Mouse (Mus musculus): ENCODE measurements at regions not wholly inside any gene's neighbourhood (a gene's known extent, or its start where the extent isn't known, plus 50 kb on each side); places are given as distances from the start of the nearest gene placed in this dataset.

DNA sequence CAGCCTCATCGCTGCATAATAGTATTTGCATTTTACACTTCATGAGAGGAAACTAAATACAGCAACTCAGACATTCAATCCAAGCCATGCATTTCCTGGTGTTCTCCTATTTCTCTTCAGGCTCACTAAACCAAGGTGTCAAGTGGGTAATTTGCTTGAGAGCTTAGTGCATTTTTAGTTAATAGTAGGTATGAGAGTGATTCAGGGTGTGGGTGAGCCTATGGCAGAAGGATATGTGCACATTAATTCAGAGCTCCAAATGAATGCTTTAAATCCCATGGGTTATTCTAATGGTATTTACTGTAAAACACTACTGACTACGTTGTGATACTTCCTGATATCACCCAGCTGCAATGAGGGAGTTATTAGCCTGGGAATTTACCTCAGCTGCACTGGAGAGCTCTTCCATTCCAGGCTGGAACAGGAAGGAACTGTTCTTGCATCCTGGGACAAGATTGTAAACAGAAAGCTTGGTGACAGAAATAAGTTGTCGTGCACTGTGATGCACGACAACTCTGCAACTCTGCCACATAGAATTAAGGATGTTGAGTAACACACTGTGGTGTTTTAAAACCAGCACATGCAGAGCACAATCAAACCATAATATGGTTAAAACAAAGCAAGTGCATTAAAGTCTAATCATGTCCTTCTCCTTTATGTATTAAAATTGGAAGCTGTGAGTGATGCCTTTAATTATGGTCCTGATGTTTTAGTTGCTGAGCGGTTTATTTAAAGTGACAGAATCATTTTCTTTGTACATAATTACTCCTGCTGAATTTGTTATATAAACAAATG is 170.4 kb upstream of the Setmar start:
- DNase-seq (ENCODE audit: low spot score in 2 of 2) = no peak
- intact Hi-C loops (cut with DNase I) = no loop called here

DNA sequence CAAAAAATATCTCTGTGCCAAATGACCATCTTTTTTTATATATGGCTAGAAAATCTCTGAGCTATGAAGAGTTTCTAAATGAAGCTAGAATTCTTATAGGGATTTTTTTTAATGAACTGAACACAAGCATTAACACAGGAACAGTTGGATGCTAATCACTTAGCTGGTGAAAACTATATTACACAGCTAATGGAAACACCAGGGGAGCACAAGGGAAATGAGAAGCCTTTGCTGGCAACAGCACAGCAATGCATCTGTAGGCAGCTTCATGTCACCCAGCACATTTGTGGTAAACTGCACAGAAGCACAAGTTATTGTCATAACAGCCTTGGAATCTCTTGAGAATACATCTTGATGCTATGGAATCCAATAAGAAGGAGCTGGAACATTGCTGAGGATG is 154.3 kb upstream of the Setmar start:
- intact Hi-C loops (cut with DNase I) = no loop called here
- no peak for DNase-seq (ENCODE audit: low spot score in 2 of 2)

DNA sequence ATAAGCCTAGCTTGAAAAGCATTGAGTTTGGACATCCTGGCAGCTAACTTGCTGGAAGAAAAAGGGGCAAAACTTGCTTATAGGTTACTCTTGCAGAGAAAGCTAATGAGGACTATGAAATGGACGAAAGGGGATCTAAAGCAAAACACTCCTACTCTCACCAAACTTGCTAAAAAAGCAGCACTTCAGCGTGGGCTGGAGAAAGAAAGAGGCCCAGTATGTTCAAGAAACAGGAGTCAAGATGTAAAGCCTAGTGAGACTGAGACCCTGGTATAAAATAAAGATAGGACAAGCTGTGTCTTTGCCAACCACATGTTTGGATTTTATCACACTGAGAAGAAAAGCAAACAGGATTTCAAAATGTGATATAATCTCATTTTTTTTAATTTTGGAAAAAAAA is 153.5 kb upstream of the Setmar start:
- DNase-seq (ENCODE audit: low spot score in 2 of 2) = peak in 1 of 2 experiments; percentile 12
- intact Hi-C loops (cut with DNase I) = no loop called here

DNA sequence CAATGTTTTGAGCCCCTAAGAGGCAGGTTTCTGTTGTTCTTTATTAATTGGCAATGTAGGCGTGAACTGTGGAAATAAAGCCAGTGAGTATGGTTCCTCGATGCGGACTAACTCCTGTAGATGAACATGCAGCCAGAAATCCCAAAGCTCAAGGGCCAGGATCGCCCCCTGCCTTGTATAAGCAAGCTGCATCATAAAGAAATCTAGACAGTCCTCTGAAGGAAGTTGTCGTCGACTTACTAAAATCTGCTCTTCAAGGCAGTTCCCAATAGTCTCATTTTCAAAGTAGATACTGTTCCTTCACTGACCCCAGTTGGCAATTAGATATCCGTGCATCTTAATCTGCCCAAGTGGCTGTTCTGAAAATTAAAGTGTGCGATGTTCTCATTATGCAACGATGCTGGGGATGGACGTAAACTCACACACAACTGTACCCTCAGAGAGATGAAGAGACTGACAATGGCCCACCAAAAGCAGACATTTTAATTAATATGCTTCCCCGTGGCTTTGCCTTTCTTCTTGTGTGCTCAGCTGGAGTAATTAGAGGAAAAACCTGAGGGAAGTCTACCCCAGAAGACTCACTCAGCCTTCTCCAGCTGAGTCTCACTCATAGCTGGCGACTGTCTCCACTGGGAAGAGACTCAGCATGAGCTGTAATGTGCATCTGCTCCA is 141.2 kb upstream of the Setmar start:
- no peak for DNase-seq (ENCODE audit: low spot score in 2 of 2)
- intact Hi-C loops (cut with DNase I) = no loop called here

DNA sequence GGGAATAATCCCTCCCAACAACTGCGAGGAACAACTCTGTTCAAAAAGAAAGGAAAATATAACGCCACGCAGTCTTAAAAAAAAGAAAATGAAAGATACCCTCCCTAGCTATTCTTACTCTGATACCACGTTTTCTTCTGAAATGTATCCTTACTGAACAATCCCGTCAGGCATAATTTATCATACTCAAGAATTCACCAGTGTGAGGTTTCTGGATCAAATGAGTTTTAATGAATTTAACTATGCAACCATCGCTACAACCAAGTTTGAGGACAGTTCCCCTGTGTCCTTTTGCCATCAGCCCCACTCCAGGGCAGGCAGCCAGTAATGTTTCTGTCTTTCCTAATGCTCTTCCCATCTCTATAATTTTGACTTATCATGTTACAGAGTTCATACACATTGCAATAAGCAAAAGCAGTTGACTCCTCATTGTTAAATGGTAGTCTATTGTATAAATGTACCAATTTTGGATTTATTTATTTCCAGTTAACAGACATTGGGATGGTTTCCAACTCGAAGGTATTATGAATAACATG is 140.6 kb upstream of the Setmar start:
- intact Hi-C loops (cut with DNase I) = no loop called here
- no peak for DNase-seq (ENCODE audit: low spot score in 2 of 2)

DNA sequence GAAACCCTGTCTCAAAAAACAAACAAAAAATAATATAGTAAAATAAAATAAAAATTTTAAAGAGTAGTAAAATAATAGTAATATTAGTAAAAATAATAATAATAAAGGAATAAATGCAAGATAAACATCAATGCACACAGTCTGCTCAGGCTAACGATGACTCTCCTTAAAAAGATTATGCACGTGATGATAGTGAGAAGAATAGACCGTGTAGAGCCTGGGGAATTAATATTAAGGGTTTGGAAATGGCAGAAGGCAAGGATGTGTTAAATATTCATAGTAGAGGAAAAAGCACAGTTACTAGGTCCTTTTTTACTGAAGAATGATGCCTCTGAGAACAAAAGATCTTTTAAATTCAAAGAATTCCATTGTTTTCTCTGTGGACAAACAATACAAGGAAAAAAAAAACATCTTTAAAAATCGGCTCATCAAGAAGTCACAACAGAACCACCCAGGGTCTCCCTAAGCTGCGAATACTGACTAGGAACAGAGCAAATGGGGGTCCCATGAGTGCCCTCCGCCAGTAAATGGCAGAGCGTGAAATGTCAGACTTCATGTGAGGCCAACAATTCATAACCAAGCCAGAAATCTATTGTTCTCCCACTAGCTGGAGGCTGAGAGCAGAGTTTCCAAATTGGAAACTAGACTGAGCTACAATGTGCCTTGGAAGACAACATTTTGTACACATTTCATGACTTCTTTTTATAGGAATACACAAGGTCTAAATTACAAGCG is 134.2 kb upstream of the Setmar start:
- intact Hi-C loops (cut with DNase I) = no loop called here

DNA sequence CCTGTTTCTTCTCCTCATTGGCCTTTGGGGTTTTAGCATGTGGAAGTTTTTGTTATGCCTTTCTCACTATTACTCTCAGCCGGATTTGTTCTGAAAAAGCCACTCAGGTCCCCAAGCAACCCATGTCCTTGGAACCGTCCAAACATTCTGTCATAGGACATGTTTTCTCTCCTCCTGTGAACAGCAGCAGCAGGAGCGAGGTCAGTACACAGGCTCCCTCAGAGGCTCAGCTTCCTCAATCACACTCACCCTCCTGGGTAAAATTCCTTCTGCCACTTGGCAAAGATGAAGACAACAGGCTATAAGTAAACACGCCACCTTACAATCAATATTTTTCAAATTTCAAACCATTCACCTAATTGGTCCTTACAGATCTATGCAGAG is 133.7 kb upstream of the Setmar start:
- intact Hi-C loops (cut with DNase I) = no loop called here
- DNase-seq (ENCODE audit: low spot score in 2 of 2) = no peak

More for the DNA sequence above, 134.2 kb upstream of the Setmar start:
- no peak for DNase-seq (ENCODE audit: low spot score in 2 of 2)

DNA sequence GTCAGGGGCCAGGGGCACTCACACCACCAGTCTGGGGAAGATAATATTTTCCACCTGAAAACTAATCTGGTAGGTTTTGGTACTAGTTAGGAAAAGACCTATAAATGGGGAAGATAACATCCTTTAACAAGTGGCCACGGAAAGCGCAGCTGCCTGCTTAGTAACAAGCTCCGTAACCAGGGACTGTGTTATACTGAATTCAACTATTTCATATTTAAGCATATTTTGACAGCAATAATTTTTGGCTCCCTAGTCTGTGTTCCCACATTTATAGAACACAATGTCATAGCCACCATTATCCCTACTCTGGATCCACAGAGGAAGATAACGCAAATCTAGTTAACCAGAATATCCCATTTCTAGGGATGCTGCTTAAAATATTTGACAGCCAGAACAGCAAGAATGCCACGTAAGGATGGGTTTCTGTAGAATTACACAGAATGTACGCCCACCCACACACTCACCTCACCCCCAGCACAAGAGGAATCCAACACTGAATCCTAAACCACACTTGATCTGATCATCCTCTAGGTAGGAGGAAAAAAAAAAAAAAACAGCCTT is 128.7 kb upstream of the Setmar start:
- intact Hi-C loops (cut with DNase I) = no loop called here
- DNase-seq (ENCODE audit: low spot score in 2 of 2) = no peak

DNA sequence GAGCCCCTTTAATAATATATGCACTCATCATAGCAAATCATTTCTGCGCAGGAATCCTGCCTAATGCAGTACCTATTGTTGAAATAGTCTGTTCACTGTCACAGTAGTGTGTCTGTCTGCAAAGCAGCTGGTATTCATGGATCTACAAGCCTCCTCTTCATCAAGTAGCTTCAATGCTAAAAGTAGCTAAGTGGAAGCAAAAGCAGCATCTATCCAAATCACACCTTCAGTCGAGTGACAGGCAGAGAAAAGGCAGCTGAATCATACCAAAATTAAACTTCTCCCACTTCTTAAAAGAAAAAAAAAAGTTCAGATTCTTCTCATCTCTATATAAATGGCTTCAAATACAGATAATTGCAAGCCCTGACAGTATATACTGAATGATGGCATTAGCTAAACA is 96.2 kb upstream of the Setmar start:
- intact Hi-C loops (cut with DNase I) = no loop called here
- DNase-seq (ENCODE audit: low spot score in 2 of 2) = no peak

DNA sequence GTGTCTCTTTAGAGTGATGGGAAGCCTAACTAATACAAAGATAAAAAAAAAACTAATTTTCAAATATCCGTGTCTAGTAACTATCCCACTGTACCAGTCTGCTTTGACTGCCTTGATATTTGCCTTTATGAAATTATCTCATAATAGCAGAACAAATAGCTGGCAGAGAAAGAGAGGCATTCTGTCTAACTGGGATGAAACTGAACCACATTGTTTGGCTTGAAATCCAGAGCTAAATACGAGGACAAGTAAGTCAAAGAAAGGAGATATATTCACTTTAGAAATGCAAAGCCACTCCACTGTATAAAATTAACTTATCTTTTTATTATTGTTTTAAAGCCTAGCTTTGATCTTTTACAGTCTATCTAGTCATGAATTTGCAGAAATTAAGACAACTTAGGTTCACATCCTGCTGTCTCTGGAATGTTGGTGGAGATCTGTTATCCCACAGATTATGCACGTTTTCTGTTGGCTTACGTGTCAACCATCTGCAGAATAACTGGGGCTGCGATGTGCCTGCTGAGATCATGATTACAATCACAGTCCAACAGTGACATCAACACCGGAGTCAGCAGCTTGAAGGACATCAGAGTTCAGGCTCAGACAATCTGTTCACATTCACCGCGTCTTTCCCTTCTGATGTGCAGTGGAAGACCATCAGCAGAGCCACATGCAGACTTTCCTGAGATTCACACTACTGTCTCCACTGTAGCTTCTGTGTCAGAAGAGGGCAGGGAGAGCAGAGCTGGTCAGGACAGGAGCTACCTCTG is 65.7 kb upstream of the Setmar start:
- intact Hi-C loops (cut with DNase I) = no loop called here
- no peak for DNase-seq (ENCODE audit: low spot score in 2 of 2)

DNA sequence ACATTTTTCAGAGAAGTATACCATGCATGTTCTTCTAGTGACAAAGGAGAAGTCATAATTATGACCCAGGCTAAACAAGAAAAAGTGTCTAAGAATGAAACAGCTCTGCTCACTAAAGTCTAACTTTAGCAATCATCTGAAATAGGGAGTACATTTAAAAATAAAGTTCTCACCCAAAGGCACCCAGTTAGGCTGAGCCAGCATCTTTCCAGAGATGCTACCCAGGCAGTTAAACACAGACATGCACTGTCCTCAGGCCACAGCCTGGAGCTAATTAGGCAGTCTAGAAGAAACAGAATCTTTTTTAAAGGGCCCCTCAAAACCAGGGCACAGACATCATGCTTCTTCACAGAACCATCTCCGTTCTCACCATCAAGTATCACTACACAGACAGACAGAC is 61.6 kb upstream of the Setmar start:
- intact Hi-C loops (cut with DNase I) = no loop called here

DNA sequence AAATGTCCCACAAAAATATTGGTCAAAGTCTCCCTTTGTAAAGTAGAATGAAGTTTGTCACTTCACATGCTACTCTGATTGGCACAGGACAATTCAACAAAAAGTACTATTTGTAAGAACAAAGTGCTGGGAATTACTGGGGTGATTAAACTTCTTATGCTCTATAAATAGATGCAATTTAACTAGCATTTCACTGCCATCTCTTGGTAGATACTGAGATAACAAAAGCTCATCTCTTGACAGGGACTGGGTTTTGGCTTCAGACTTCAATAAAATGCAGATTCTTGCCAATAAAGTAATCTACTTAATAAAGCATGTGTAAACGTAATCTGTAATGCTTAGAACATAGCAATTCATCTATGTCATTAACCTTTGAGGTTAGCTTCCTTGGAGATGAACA is 56.5 kb upstream of the Setmar start:
- no peak for DNase-seq (ENCODE audit: low spot score in 2 of 2)
- intact Hi-C loops (cut with DNase I) = no loop called here

More for the DNA sequence above, 61.6 kb upstream of the Setmar start:
- DNase-seq (ENCODE audit: low spot score in 2 of 2) = peak in 1 of 2 experiments; percentile 6

Measured in left cerebral cortex, postnatal 36 days (tissue).